Mouse (Mus musculus): ENCODE measurements around the gene Gm45717.

GRCm38 (mm10) chr7:140945247-140945646 is 10.5 kb downstream of the Gm45717 start:
- TF ChIP-seq EP300 (IDR thresholded peaks at IDR 0.05; ENCODE audit: low read depth) (no peak), CTCF (IDR thresholded peaks at IDR 0.05; ENCODE audit: low read depth) (no peak)

Measured in liver, postnatal 0 days (tissue).